Mouse (Mus musculus) gastrocnemius, postnatal 25 days (tissue): ENCODE measurements around the gene Slco3a1. TPM values are rescaled to one million over a fixed set of nuclear protein-coding genes. Genes with fewer than 3 reads are reported as not detected.

Experiments used
- DNase-seq: peaks from one replicate; pipeline ENCODE4 v3.0.0; 2022
- microRNA-seq, 2 experiments: library from miRNA; unstranded; fragments of <30 nt; microRNA quantifications; one replicate each; pipeline ENCODE4 v1.2.0; 2021; ENCODE audit warnings: borderline replicate concordance in 2 of 2
- total RNA-seq, 2 experiments: library from RNA; stranded (reverse); gene quantifications; 1 replicate in 1 of 2; 2 replicates in 1 of 2; pipeline ENCODE4 v1.2.3; 2021

Gene Slco3a1
- total RNA-seq, 2 experiments from 2014 or later: 38.7 to 63.2 TPM

DNA sequence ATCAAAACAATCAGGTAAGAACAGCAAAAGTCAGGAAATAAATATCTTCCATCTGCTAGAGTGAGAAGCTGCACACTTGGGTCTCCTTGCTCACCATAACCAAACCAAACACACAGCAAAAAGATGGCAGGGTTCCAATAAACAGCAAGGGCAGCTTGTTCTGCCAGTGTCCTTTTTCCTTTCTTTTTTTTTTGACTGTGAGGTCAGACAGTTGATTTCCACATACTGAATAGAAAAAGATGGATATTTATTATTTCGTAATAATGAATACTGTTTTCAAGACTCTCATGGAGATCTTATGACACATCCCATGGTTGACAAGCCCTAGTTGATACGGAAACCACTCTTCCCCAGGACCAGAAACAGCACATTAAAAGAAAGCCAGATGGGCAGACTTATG is 274.2 kb downstream of the Slco3a1 start:
- DNase-seq: no peak

DNA sequence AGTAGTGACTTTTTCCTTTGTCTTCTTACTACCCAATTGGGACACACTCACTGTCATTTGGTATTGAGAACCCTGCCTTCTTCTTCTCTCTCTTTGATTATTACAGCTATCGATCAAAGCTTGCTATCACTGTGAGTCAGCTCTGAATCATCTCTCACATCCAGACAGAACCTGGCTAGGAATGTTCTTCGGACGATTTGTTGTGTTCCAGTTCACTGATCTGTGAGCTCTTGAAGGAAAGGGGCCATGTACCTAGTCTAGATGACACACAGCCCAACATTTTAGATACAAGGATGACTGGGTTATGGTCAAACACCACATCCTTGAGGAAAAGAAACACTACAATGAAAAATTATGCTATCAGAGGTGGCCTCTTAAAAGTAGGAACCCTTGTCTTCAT is 275.2 kb downstream of the Slco3a1 start:
- no peak for DNase-seq

DNA sequence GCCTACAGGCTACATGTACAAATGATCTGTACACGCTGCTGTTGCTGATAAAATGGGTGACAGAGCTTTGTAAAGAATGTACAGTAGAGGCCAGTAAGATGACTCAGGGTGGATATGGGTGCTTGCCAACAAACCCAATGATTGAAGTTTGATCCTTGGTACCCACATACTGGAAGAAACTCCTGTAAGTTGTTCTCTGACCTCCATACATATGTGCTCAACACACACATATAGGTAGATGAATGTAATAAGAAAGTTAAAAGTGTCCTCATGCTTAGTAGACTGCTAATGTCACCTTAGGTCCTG is 284.5 kb downstream of the Slco3a1 start:
- no peak for DNase-seq

DNA sequence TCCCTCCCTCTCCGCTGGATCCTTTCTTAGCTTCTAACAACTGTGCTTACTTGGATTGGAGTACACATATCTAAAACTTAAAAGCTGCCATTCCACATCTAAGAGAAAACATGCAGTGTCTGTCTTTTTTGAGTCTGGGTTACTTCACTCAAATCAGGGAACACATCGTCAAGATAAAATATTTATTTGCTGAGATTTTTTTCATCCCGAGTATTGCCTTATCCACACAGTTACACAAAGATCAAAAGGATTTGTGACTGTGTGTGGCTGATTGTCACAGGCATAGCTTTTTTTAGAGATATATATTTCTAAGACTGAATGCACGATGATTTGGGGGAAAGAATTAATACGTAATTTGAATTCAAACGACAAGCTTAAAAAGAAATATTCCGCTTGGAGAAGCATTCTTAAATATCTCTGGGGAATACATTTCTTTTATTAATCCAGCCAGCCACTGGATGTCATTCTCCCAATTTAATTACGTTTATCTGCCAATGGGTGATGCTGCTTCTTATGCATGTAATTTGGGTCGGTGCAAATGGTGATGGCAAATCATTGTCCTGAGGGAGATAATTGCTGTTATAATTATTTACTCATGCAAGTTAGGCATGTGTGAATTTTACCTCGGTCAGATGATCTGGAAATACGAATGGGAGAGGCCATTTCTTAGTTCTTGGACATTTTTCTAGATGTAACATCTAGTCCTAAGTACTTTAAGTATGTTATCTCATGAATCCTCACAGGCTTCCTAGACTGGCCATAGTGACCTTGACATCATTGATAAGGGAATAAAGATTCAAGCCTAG is 285.1 kb downstream of the Slco3a1 start:
- DNase-seq: no peak

DNA sequence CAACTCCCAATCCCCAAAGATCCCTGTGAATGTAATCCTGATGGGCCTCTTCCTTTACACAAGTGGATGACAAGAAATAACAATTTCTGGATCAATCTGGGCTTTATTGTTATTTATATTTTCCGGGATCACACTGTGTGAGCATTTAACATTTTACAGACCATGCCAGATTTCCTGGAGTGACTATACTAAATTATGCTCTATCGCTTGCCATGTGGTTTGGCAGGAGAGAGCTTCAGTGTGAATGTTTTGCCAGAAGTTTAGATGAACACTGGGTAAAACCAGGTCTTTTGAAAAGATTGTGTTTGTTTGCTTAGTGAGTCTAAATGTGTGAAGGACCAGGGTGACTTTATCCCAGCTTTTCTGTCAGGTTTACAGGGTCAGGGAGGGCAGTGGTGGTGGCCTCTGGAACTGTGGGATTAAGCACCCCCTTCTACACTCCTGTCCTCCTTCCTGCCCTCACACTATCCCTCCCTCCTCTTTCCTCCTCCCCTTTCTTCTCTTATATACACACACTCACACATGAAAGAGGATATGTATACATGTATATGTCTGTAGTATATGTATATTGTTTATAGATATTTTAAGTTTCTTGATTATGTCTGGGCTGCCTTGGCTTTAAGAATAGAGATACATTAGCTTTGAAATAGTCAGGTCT is 287.9 kb downstream of the Slco3a1 start:
- DNase-seq: no peak

DNA sequence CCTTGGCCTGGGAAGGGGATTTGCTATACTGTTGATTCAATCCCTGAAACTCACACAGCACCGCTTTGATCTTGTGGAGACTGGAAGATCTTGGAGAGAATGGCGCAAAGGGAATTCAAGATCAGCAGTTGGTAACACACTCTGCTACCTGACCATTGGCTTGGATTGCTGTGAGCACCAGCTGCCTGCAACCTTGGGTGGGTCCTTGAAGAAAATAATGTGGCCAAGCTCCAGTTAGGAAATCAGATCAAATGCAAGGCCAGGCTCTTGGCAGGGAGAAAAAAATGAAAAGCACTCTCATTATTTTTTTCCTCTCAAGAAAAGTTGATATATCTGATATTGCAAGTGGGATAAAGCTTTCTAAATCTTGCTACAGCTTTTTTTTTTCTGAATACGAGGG is 298.3 kb downstream of the Slco3a1 start:
- DNase-seq: no peak

DNA sequence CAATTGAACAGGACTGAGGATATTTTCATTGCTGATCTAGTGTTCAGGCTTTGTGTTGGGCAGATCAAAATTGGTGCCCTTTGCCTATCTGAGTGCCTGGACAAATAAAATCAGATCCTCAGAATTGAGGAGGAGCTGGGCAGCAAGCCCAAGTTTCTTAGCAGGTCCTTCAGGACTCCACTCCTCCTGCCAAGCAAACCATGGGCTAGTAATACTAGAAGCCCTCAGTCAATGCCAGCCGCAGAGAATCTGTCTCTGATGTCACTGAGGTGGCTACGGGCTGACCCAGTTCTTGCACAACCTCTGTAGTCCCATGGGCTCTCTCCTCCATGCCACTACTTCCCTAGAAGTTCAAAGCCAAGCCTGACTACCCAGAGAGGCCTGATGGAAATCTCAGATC is 302.5 kb downstream of the Slco3a1 start:
- peak; percentile 63 for DNase-seq

DNA sequence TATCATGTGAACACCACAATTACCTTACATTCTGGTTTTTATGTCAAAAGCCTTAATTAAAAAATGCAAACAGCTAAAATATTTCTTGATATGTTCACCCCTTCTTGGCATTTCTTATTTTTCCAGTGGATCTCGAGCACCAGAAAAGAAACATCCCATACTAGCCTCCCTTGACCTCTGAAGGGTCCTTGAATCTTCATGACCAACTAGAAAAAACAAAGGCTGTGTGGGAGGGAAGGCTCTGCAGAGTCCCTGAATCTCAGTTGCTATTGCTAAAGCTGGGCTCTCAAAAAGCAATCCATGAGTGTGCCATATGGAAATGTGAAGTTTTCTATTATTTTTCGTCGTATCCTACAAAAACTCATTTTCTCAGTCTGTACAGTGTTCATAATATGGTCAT is 313.3 kb downstream of the Slco3a1 start:
- DNase-seq: no peak

DNA sequence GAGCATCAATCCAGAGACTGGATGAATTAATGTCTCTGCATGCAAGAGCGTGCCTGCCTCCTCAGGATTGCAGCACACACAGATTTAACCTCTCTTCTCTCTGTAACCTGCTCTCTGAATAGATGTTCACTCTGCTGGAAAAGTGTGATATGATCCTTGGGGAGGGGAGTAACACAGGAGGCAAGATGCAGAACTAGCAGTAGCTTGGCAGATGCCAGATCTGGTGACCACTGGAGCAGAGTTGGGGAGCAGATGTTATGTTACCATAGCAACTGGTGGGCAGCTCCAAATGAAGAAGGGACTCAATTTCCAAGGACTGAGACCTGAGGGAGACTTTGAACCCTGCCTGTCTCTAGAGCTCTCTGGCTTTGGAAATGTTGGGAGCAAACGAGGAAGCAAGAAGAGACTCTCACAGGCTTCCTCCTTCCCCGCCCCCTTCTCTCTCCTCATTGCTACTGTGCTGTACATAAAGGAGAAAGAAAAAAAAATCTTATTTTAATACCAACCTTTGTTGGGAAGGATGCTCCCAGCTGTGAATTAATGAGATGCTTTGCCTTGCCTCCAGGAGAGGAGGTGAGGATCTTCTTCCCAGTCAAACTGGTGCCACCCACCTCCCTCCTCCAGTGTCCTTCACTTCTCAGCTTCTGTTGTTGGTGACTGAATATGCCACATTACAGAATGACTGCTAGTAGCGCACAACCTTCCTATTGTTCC is 314.0 kb downstream of the Slco3a1 start:
- DNase-seq: no peak

Small RNA genes lying within 50 kb of the gene (microRNA-seq; reads per million reads assigned to microRNA genes)
- 0 reads per million in 2 experiments for gene Gm27459
